In the genomic region with DNA sequence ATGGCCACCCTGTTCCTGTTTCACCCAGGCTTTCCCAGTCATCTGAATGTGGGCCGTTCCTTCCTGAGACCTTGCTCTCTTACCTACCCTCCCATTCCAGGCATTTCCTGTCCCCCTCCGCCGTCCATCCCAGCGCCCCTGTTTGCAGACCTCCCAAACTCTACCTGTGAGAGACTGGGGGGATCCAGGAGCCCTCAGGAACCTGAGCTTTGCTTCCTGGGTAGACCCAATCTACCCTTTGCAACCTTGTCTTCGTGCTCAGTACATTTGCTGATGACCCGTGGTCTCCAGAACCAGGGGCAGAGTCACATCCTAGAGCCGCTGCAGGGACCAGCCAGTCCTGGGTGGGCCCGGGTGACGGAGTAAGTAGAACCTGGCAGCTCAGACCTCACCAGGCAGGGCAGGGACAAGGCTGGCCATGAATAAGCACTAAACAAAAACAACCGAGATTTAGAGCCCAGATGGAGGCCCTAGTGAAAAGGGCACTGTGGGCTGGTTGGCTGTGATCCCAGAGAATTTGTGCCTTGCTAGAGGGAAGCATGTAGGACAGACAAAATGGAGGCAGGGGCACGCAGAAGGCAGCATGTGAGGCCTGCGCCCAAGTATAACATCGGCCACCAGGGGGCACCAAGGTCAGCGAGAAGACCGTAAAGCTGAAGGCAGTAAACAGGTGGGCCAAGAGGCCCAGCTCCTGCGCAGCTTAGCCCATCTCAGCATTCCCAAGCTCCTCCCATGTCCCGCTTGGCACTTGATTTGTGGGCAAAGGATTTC, we compare ENCODE assay signal across 8 mouse cellular contexts. TPM values are rescaled to one million over a fixed set of nuclear protein-coding genes. Genes with fewer than 3 reads are reported as not detected.
A peak's percentile ranks its signal among the peaks of the same experiment; 100 is the strongest.
DNase-seq lines count a peak whose midpoint lies in the region; ATAC-seq lines count a peak whose summit lies in the region.

No protein-coding gene starts in this region.

- 41% methylated on average over 17 of the region's 17 CpGs for WGBS in hindbrain, embryonic 13.5 days

- no peaks in the 10 kb centered on the region for H3K36me3 ChIP-seq in hindbrain, embryonic 13.5 days

- H3K27me3 ChIP-seq in hindbrain, embryonic 13.5 days: 0 out of 2 replicates have a peak, but pooled peaks cover 8% of the 10 kb centered on the region

- no peak overlapping the region for H3K4me3 ChIP-seq in hindbrain, embryonic 13.5 days

- H3K4me1 ChIP-seq in hindbrain, embryonic 13.5 days (replicated peaks): peaks cover 21% of the 10 kb centered on the region

- ATAC-seq in hindbrain, embryonic 13.5 days (ENCODE audit: low FRiP score): peak; percentile 75

- H3K27ac ChIP-seq in hindbrain, embryonic 13.5 days: peak overlapping the region; percentile 80

- no peaks in the 10 kb centered on the region for H3K9me3 ChIP-seq in hindbrain, embryonic 13.5 days

- DNase-seq in NIH3T3 (ENCODE audit: low read depth): peak; percentile 94
- peak; percentile 98 to 100 for DNase-seq in cerebellum, postnatal 10 days
- DNase-seq in frontal cortex, postnatal 14 days (ENCODE audit: low spot score in 2 of 2): peak; percentile 85 to 91
- peak; percentile 95 to 99 for DNase-seq in layer of hippocampus, postnatal 25 days (ENCODE audit: extremely low spot score in 1 of 2, low spot score in 1 of 2)
- DNase-seq in lung, postnatal 25 days (ENCODE audit: low spot score): peak; percentile 93
- DNase-seq in retina, embryonic 14.5 days (ENCODE audit: low spot score): peak; percentile 93
- peak; percentile 99 for DNase-seq in thymus, postnatal 4 days

- H3K9ac ChIP-seq in hindbrain, embryonic 13.5 days: 0 out of 2 replicates have a peak overlapping the region, but pooled peaks have one; percentile 2

- H3K4me2 ChIP-seq in hindbrain, embryonic 13.5 days: no peak overlapping the region

RNA-seq across cellular contexts. Expression of a gene that starts 2.9 kb away (rescaled TPM):
- polyA plus RNA-seq in hindbrain, embryonic 13.5 days (2015; fragmentation: Nextera tagmentation; extraction: Ambion mirVana): 0.65 and 1.2 TPM in 2 replicates
- not detected for total RNA-seq in layer of hippocampus, postnatal 25 days (2021)

RNA-seq across cellular contexts. Expression of a gene that starts 38.7 kb away (rescaled TPM):
- 0.44 and 0.48 TPM in 2 replicates for polyA plus RNA-seq in hindbrain, embryonic 13.5 days (2015; fragmentation: Nextera tagmentation; extraction: Ambion mirVana)
- under 1 TPM; 0.22 to 0.31 TPM for total RNA-seq in layer of hippocampus, postnatal 25 days (2021)

RNA-seq across cellular contexts. Expression of a gene that starts 44.8 kb away (rescaled TPM):
- polyA plus RNA-seq in hindbrain, embryonic 13.5 days (2015; fragmentation: Nextera tagmentation; extraction: Ambion mirVana): 322 and 332 TPM in 2 replicates
- total RNA-seq in layer of hippocampus, postnatal 25 days (2021): 100 to 1,000 TPM; 489 to 524 TPM
